Mouse (Mus musculus) bone marrow macrophage, adult 2 months (primary cell): ENCODE data around the gene Rph3al.

ENCODE experiments used
- CTCF ChIP-seq: IDR thresholded peaks from 2 replicates; pipeline ENCODE4 v1.5.1; 2012; ENCODE audit warnings: low read depth, mild to moderate bottlenecking, low read length, moderate library complexity
- POLR2A ChIP-seq: IDR thresholded peaks from 2 replicates; pipeline ENCODE4 v1.6.1; 2012; ENCODE audit warnings: mild to moderate bottlenecking, low read depth, low read length, borderline replicate concordance

- TF ChIP-seq CTCF (no peak), POLR2A (no peak)
Measured at GRCm38 (mm10) chr11:75935819-75936430, 2.3 kb downstream of the Rph3al start.
